Mouse (Mus musculus) kidney, embryonic 16.5 days (tissue): ENCODE data around the gene Syce3. TPM values are rescaled to one million over a fixed set of nuclear protein-coding genes. Genes with fewer than 3 reads are reported as not detected.

ENCODE experiments used
- ATAC-seq: fragments of 200-750 bp; cut with Nextera tagmentation; 2 replicates; pipeline ENCODE4 v1.8.0; 2017; ENCODE audit warnings: moderate TSS enrichment; ENCODE audit not compliant: low FRiP score, low TSS enrichment
- H3K27ac ChIP-seq: fragments of 300-500 bp; sonication (generic); 2 replicates; pipeline ENCODE4 v1.5.1; 2014; ENCODE audit warnings: low read length
- H3K27me3 ChIP-seq: fragments of 300-500 bp; sonication (generic); 2 replicates; pipeline ENCODE4 v1.6.1; 2014; ENCODE audit warnings: low read length, control low read depth, mixed read lengths; ENCODE audit not compliant: insufficient read depth
- H3K36me3 ChIP-seq: fragments of 300-500 bp; sonication (generic); 2 replicates; pipeline ENCODE4 v1.6.1; 2014; ENCODE audit warnings: low read length, control low read depth, mixed read lengths; ENCODE audit not compliant: insufficient read depth
- H3K4me1 ChIP-seq: fragments of 300-500 bp; sonication (generic); 2 replicates; pipeline ENCODE4 v1.6.1; 2014; ENCODE audit warnings: low read length, control low read depth, mixed read lengths; ENCODE audit not compliant: insufficient read depth
- H3K4me2 ChIP-seq: fragments of 300-500 bp; sonication (generic); replicated peaks from 2 replicates; pipeline ENCODE4 v1.6.1; 2014; ENCODE audit warnings: low read depth, low read length
- H3K4me3 ChIP-seq: fragments of 300-500 bp; sonication (generic); 2 replicates; pipeline ENCODE4 v1.5.1; 2014; ENCODE audit warnings: mild to moderate bottlenecking, low read length
- H3K9ac ChIP-seq: fragments of 300-500 bp; sonication (generic); replicated peaks from 2 replicates; pipeline ENCODE4 v1.6.1; 2014; ENCODE audit warnings: low read length
- H3K9me3 ChIP-seq: fragments of 300-500 bp; sonication (generic); 2 replicates; pipeline ENCODE4 v1.6.1; 2016; ENCODE audit warnings: low read length, control low read depth
- WGBS: fragments of 180-500 bp; shearing (Covaris S2); extraction: QIAGEN DNeasy Blood & Tissue Kit; methylation state at CpG from one replicate; pipeline ENCODE4 v1.1.7; 2014; 5-methylcytosine and 5-hydroxymethylcytosine counted together
- polyA plus RNA-seq: library from polyadenylated mRNA; unstranded; fragments of >200 nt; fragmentation: Nextera tagmentation; extraction: Ambion mirVana; gene quantifications from 2 replicates; pipeline ENCODE4 v1.2.1, GENCODE M21; 2015

Gene Syce3
- polyA plus RNA-seq, 1 experiment from 2014 or later = not detected

DNA sequence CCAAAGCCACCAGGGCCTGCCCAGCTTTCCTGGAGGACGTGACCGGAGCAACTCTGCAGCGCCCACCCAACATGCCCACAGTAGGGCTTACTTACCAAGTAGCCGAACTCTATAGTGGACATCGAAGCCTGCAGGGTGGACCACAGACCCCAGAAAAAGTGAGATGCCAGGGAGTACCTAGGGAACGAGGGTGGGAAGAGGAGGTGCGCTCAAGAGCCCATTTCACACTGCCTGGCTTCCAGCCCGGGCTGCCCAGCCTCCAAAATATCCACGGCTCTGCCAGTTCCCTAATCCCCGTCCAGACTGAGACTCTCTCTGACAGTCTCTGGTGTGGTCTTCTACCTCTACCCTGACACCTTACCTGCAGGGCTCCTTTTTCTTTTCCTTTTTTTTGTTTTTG is 16.4 kb upstream of the Syce3 start:
- H3K36me3 ChIP-seq = peaks cover 14% of the 10 kb centered on the region
- H3K27ac ChIP-seq = no peak overlapping the region
- H3K4me2 ChIP-seq = no peak overlapping the region
- no peaks in the 10 kb centered on the region for H3K27me3 ChIP-seq
- peaks cover 17% of the 10 kb centered on the region for H3K4me1 ChIP-seq
- H3K4me3 ChIP-seq = no peak overlapping the region
- ATAC-seq = no peak
- H3K9me3 ChIP-seq = no peaks in the 10 kb centered on the region
- WGBS = 95% methylated on average over 10 of the region's 10 CpGs
- H3K9ac ChIP-seq = no peak overlapping the region

DNA sequence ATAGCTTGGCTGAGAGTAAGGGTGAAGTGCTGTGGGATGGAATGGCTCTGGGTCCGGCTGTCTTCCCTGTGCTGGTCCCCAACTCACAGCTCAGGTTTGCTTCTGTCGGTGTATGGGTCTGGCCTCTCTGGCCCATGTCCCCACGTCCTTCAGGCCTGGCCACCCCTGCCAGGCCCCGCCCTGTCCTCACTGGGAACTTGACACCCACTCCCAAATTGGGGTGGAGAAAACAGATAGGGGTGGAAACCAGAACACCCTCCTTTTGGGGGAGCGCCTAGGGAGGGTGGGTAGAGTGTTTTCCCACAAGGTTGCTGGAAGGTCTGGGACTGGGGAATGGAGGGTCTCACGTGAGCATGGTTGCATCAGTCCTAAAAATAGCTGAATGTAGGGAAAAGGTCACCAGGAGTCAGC is 15.4 kb upstream of the Syce3 start, which contains the start of gene Cpt1b:
Gene Cpt1b, minus strand, starts transcription at position 153 of the 411 bp plus-strand sequence.
- WGBS = 23% methylated on average over 6 of the region's 6 CpGs
- H3K4me1 ChIP-seq = peaks cover 17% of the 10 kb centered on the region
- no peaks in the 10 kb centered on the region for H3K27me3 ChIP-seq
- H3K27ac ChIP-seq = no peak within 1 kb of the TSS
- H3K9me3 ChIP-seq = no peaks in the 10 kb centered on the region
- H3K9ac ChIP-seq = no peak within 1 kb of the TSS
- peak within 1 kb of the TSS; percentile 42 for H3K4me2 ChIP-seq
- no peak for ATAC-seq
- no peak within 1 kb of the TSS for H3K4me3 ChIP-seq
- peaks cover 14% of the 10 kb centered on the region for H3K36me3 ChIP-seq

DNA sequence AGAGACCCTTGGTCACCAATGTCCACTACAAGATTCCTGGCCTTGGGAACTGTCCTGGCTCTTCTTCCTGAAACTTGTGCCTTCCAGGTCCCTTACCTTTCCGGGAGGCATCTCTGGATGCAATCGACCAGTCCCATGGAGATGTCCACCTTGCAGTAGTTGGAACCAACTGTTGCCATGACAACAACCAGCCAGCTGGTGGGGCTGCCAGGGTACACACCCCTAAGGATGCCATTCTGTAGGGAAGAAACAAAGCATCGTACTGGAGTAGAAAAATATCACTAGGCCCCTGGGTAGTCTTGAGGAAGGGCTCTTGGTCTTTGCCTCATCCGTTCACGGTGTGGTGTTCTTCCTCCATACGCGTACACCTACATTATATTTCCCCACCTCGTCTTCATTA is 14.3 kb upstream of the Syce3 start:
- Histone ChIP-seq H3K9ac (no peak overlapping the region), H3K36me3 (peaks cover 23% of the 10 kb centered on the region), H3K9me3 (no peaks in the 10 kb centered on the region), H3K4me2 (no peak overlapping the region), H3K4me3 (no peak overlapping the region), H3K4me1 (peaks cover 12% of the 10 kb centered on the region), H3K27me3 (no peaks in the 10 kb centered on the region), H3K27ac (no peak overlapping the region)
- no peak for ATAC-seq
- 85% methylated on average over 8 of the region's 8 CpGs for WGBS

- no peak overlapping the region for H3K4me2 ChIP-seq
- 81% methylated on average over 9 of the region's 9 CpGs for WGBS
- no peaks in the 10 kb centered on the region for H3K27me3 ChIP-seq
- ATAC-seq = no peak
- no peak overlapping the region for H3K4me3 ChIP-seq
- H3K9me3 ChIP-seq = no peaks in the 10 kb centered on the region
- peaks cover 34% of the 10 kb centered on the region for H3K36me3 ChIP-seq
- no peak overlapping the region for H3K27ac ChIP-seq
- H3K9ac ChIP-seq = no peak overlapping the region
- H3K4me1 ChIP-seq = 0 out of 2 replicates have a peak, but pooled peaks cover 9% of the 10 kb centered on the region
Measured at GRCm38 (mm10) chr15:89421938-89422337, 11.6 kb upstream of the Syce3 start.

- Histone ChIP-seq H3K9ac (no peak overlapping the region), H3K9me3 (no peaks in the 10 kb centered on the region), H3K4me1 (no peaks in the 10 kb centered on the region), H3K4me2 (no peak overlapping the region), H3K4me3 (no peak overlapping the region), H3K27ac (no peak overlapping the region), H3K27me3 (no peaks in the 10 kb centered on the region), H3K36me3 (peaks cover 20% of the 10 kb centered on the region)
- WGBS = 86% methylated on average over 8 of the region's 8 CpGs
- no peak for ATAC-seq
Measured at GRCm38 (mm10) chr15:89415282-89415681, 5.0 kb upstream of the Syce3 start.

DNA sequence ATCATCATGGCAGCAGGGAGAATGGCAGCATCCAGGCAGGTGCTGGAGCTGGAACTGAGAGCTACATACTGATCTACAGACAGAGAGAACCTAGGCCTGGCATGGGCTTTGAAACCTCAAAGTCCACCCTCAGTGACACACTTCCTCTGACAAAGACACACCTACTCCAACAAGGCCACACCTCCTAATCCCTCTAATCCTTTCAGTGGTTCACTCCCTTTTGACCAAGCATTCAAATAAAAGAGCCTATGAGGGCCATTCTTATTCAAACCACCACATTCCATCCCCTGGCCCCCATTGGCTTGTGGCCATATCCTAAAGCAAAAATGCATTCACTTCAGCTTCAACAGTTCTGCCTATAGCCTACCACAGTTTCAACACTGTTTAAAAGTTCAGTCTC is 3.6 kb downstream of the Syce3 start:
- no peaks in the 10 kb centered on the region for H3K4me1 ChIP-seq
- H3K36me3 ChIP-seq = no peaks in the 10 kb centered on the region
- no peak overlapping the region for H3K4me3 ChIP-seq
- no peaks in the 10 kb centered on the region for H3K27me3 ChIP-seq
- no peak for ATAC-seq
- no peak overlapping the region for H3K27ac ChIP-seq
- H3K4me2 ChIP-seq = no peak overlapping the region
- H3K9ac ChIP-seq = no peak overlapping the region
- peaks cover 16% of the 10 kb centered on the region for H3K9me3 ChIP-seq

DNA sequence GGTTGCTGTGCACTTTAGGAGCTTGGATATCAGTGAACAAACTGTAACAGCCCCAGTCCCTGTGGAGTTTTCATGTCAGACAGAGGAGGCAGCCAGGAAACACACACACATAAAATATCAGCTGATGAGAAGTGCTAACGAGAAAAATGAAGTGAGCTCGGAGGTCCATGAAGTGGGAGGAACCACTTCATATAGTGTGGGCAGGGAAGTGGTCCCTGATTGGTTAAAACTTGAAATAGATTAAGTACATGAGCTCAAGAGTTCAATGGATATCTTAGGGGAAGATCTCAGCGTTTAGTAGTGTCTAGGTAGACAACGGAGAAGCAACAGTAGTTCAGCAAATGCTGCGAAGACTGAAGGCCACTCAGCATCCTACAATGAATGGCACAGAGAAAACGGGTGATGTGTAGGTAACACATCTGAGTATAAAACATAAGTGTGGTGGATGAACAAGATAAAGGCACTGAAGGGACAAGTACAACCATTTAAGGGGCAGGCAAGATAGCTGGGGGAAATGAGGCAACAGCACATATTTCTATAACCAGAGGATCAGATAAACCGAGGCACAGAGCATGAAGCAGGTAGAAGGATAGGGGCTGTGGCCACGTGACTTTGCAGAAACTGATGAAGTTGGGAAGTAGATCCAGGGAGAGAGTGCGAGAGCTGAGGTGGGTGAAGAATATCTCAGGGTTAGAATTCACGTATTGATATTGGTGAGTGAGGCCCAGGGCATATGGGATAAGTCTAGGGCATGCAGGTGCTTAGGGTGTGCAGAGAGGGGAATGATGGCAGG is 5.3 kb downstream of the Syce3 start:
- Histone ChIP-seq H3K36me3 (no peaks in the 10 kb centered on the region), H3K4me3 (no peak overlapping the region), H3K9ac (no peak overlapping the region), H3K4me1 (no peaks in the 10 kb centered on the region), H3K9me3 (peaks cover 14% of the 10 kb centered on the region), H3K27ac (no peak overlapping the region), H3K4me2 (no peak overlapping the region), H3K27me3 (no peaks in the 10 kb centered on the region)
- ATAC-seq = no peak
- 76% methylated on average over 10 of the region's 10 CpGs for WGBS

DNA sequence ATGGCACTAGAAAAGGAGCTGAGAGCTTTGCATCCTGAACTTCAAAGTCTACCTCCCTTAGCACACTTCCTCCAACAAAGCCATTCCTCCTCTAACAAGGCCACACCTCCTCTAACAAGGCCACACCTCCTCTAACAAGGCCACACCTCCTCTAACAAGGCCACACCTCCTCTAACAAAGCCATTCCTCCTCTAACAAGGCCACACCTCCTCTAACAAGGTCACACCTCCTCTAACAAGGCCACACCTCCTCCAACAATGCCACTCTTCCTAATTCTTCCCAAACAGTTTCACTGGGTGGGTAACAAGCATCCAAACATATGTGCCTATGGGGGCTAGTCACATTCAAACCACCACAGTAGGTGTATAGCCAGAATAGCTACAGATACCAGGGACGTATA is 7.8 kb downstream of the Syce3 start:
- H3K4me2 ChIP-seq = no peak overlapping the region
- WGBS = 88% methylated on average over 1 of the region's 1 CpGs
- no peak for ATAC-seq

DNA sequence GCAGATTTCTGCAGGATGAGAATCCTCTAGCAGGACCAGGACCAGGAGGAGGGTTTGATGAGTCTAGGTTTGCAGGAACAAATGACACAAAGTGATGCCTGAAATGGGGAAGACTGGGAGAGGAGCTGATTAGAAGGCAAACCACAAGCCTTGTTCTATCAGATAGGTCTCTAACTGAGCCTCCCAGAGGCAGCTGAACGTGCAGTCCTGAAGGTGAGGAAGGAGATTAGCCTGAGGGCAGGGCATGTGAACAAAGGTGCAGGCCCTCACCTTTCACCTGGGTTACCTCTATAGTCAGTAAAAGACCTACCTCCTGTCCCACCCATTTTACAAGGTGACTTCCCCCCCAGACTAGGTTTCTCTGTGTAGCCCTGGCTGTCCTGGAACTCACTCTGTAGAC is 10.6 kb downstream of the Syce3 start:
- H3K4me3 ChIP-seq = no peak overlapping the region
- no peak overlapping the region for H3K4me2 ChIP-seq
- H3K27me3 ChIP-seq = no peaks in the 10 kb centered on the region
- 80% methylated on average over 1 of the region's 1 CpGs for WGBS
- no peak overlapping the region for H3K9ac ChIP-seq
- H3K9me3 ChIP-seq = no peaks in the 10 kb centered on the region
- no peak for ATAC-seq
- no peak overlapping the region for H3K27ac ChIP-seq
- no peaks in the 10 kb centered on the region for H3K36me3 ChIP-seq
- no peaks in the 10 kb centered on the region for H3K4me1 ChIP-seq

More for the DNA sequence above, 7.8 kb downstream of the Syce3 start:
- Histone ChIP-seq H3K27ac (no peak overlapping the region), H3K4me3 (no peak overlapping the region), H3K36me3 (no peaks in the 10 kb centered on the region), H3K4me1 (no peaks in the 10 kb centered on the region), H3K27me3 (no peaks in the 10 kb centered on the region), H3K9ac (no peak overlapping the region), H3K9me3 (no peaks in the 10 kb centered on the region; the same call in 1 of the 2 replicates)

DNA sequence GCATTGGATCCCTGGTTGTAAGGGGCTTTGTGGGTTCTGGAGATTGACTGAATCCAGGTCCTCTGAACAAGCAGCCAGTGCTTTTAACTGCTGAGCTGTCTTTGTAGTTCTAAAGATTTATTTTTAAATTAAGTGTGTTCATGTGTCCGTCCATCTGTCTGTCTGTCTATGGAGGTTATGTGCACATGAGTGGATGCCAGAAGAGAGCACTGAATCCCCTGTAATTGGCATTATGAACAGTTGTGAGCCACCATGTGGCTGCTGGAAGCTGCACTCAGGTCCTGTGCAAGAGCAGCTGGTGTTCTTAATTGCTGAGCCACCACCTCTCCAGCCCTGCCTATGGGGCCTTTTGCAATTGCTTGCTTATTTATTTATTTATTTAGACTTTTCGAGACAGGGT is 12.2 kb downstream of the Syce3 start:
- Histone ChIP-seq H3K27ac (no peak overlapping the region), H3K4me1 (no peaks in the 10 kb centered on the region), H3K9me3 (no peaks in the 10 kb centered on the region), H3K4me2 (no peak overlapping the region), H3K36me3 (no peaks in the 10 kb centered on the region), H3K4me3 (no peak overlapping the region), H3K27me3 (no peaks in the 10 kb centered on the region), H3K9ac (no peak overlapping the region)
- WGBS = 83% methylated on average over 2 of the region's 2 CpGs
- no peak for ATAC-seq
